Mouse (Mus musculus): ENCODE results near the gene Peli3.

GRCm38 (mm10) chr19:4990716-4991115 lies 47.8 kb upstream of the Peli3 start:
- TF ChIP-seq CTCF (IDR thresholded peaks at IDR 0.05; ENCODE audit: low read depth, low read length), result no peak
- TF ChIP-seq EP300 (IDR thresholded peaks at IDR 0.05; ENCODE audit: insufficient read depth, low read depth, low read length), result no peak
- no peak for TF ChIP-seq POLR2A (IDR thresholded peaks at IDR 0.05; ENCODE audit: insufficient read depth, low read length)
